Mouse (Mus musculus) embryo, embryonic 11.5 days (tissue): ENCODE results near the gene Haus3.

Source experiments
- DNase-seq: peaks from one replicate; pipeline ENCODE4 v3.0.0-alpha.2; 2012; ENCODE audit warnings: low read depth, low spot score

Gene Haus3

GRCm38 (mm10) chr5:34168950-34169891 lies at the start of gene Haus3, which contains the start of gene Poln:
Gene Haus3, minus strand, starts transcription at chr5:34169527.
Gene Poln, minus strand, starts transcription at chr5:34169448.
- DNase-seq = peak; percentile 99

GRCm38 (mm10) chr5:34218672-34219071 lies 49.3 kb upstream of the Haus3 start:
- DNase-seq = no peak

GRCm38 (mm10) chr5:34217756-34218155 lies 48.4 kb upstream of the Haus3 start:
- DNase-seq = no peak

DNA sequence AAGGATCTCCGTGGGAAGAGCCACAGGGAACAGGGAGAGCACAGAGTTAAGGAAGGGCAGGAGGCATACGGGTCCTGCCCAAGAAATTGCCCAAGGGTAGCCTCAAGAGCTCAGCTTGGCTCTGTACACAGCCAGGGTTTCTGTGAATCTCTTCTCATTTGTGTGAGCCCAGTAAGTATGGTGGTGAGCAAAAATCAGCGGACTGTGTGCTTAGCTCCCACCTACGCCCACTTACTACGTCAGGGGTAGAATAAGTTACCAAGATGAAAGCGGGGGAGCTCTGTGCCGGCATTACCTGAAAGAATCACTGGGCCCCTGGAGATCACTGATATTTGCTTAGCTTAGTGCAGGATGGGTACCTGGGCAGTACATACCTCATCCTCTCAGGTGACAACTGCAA lies 46.7 kb upstream of the Haus3 start:
- no peak for DNase-seq

- DNase-seq = no peak
These were observed 44.3 kb upstream of the Haus3 start for GRCm38 (mm10) chr5:34213659-34214058.

- DNase-seq = peak; percentile 48
These were observed 41.0 kb upstream of the Haus3 start for GRCm38 (mm10) chr5:34210279-34210678.

DNA sequence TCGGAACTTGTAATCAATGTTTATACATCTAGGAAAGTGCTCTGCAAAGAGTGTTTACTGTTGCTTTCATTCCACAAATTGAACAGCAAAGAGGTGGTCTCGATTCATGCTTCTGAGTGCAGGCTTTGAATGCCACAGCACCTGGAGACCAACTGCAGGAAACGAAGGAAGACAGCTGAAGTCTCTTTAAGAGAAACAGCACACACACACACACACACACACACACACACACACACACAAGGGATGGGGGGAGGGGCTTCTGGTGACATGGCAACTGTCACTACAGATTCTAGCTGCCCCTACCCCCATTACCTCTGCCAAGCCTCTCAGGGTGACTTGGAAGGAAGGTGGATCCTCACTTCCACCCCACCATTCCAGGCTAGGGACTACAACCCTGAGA lies 38.2 kb upstream of the Haus3 start:
- DNase-seq = no peak

DNA sequence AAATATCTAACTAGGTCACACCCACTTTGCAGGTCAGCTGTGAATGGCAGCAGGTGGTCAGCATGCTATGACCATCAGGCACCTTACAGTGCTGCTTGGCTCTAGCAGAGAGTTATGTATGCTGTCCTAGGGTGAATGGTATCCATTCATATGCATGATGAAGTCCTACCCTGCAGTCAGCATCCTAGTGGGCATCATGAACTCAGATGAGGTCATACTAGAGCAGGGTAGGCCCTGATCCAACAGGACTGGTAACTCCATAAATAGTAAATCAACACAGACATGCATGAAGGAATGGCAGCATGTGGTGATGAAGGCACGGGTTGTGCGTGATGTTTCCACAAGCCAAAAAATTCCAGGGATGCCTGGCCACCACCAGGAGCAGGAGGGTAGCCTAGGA lies 36.5 kb upstream of the Haus3 start:
- DNase-seq = no peak

GRCm38 (mm10) chr5:34204911-34205310 lies 35.6 kb upstream of the Haus3 start:
- no peak for DNase-seq

DNA sequence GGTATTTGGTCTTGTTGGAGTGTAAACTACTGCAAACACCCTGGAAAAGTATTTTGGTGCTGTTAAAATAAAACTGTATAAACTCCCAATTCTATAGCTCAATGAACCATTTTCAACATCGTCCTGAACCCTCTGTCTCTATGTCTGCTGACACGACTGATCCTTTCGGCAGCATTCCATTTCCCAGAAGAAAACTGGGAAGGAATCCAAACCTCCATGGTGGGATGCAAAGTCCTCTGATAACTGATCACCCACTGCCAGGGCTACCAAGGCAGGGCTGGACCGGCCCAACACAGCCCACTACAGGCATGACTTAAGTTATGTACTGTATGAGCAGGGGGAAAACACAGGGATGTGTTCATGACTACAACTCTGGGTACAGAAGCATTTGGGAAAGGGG lies 32.7 kb upstream of the Haus3 start:
- DNase-seq = no peak

GRCm38 (mm10) chr5:34201396-34201795 lies 32.1 kb upstream of the Haus3 start:
- no peak for DNase-seq

- no peak for DNase-seq
These were observed 29.3 kb upstream of the Haus3 start for GRCm38 (mm10) chr5:34198615-34199014.

DNA sequence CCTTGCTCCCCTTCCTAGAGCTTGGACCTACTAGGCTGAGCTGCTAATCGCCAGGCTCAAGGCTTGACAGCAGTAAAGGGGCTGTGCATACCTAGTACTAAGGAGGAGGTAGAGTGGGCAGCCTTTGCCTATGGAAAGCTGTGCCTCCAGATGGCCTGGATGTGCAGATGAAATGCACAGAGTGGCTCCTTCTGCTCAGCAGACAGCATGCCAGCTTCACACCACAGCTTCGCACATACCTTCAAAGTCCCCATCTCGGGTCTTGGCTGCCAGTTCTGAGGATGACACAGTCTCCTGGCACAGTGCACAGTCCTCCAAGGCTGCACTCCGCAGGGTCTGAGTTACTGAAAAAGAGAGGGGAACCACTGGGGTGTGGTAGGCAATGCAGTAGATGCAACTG lies 27.9 kb upstream of the Haus3 start:
- no peak for DNase-seq

DNA sequence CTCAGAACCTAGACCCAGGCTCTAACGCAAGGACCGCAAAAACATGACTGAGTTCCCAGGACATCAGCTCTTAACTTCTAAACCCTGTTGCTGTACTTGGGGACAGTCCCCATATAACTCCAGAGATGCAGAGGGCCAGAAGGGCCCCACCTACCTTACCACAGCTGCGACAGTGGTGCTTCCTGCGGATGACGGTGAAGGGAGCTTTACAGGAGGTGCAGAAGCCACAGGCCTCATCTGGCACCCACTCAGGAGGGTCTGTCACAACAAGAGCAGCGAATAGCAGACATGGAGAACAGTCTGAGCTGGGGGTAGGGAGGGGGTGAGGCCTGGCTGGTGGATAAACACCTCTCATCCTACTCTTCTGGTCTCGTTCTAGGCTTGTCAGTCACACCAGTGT lies 27.1 kb upstream of the Haus3 start:
- no peak for DNase-seq

DNA sequence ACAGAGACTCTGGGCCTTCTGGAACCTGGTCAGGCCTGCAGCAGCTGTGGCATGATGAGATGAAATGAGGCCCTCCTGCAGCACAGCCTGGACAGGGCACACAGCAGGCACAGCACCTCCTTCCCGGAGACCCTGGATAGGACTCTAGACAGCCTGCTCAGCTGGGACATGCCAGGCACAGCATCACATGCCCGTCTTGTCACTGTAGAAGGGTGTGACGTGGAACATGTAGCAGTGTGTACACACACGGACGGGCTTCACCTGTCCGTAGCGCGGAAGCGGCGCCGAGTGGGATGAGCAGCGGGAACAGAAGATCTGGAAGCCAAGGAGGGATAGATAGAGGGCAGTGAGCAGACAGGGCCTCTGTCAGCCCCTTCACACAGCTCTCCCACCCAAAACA lies 26.5 kb upstream of the Haus3 start:
- DNase-seq = no peak

GRCm38 (mm10) chr5:34194975-34195662 lies 25.8 kb upstream of the Haus3 start:
- no peak for DNase-seq

GRCm38 (mm10) chr5:34194426-34194825 lies 25.1 kb upstream of the Haus3 start:
- DNase-seq = no peak

GRCm38 (mm10) chr5:34191843-34192242 lies 22.5 kb upstream of the Haus3 start:
- DNase-seq = no peak

GRCm38 (mm10) chr5:34191021-34191420 lies 21.7 kb upstream of the Haus3 start:
- no peak for DNase-seq

DNA sequence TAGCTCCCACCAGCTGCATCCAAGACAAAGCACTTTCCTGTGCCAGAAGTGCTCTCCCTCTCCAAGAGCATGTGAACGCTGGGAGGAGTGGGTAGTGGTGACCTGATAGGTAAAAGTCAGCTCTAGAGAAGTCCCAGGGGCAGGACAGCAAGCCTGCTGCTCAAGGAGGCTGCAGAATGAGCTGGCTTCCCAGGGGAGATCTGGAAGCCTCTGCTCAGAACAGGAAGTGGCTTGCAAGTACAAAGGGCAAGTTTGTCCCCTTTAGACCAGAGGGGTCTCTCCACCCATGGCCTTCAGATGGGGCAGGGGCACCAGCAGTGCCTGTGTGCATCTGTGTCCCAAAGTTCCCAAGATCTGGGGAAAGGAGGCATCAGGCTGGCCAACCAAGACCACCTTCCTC lies 20.2 kb upstream of the Haus3 start:
- no peak for DNase-seq

GRCm38 (mm10) chr5:34188856-34189255 lies 19.5 kb upstream of the Haus3 start:
- DNase-seq = no peak

DNA sequence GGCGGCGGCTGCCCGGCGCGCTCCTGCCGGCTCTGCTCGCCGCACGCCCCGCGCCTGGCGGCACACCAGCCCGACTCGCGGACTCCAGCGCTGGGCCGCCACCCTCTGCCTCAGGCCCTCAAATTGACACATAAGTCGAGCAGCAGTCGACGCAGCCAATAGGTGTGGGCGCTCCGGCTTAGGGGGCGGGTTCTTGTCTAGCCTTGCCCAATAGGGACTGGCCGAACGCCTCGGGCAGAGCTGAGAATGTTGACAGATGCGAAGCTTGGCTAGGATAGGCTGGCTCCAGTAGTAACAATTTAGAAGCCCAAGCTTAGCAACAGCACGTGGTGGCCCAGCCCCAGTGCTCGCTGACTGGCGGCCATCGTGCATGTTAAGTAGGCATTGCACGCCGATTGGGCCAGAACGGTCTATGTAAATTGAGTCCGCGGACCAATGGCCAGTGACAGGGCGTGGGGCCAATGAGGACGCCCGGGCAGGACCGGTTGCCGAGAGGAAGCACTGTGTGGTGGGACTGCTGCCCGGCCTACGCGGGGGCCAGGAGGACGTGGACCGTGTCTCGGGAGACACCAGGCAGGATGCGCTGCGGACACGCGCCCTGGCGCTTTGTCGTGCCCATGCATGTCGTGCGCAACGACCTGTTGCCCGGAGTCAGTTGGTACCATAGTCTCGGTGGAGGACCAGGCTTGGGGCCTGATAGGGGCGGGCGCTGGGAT lies 18.4 kb upstream of the Haus3 start, which contains the start of gene Mxd4:
TSS of gene Mxd4 (minus strand) at position 120 of the 716 bp plus-strand sequence.
- peak; percentile 96 for DNase-seq
